Mouse (Mus musculus): ENCODE results near the gene Haus8. TPM values are rescaled to one million over a fixed set of nuclear protein-coding genes. Genes with fewer than 3 reads are reported as not detected.
"Not testable (repeated sequence)": the region's sequence is repeated elsewhere in the genome, so short reads cannot be mapped to it uniquely, and the experiment has no call there.

The Haus8 gene
- polyA plus RNA-seq, 1 experiment from 2014 or later = 67.9 TPM

DNA sequence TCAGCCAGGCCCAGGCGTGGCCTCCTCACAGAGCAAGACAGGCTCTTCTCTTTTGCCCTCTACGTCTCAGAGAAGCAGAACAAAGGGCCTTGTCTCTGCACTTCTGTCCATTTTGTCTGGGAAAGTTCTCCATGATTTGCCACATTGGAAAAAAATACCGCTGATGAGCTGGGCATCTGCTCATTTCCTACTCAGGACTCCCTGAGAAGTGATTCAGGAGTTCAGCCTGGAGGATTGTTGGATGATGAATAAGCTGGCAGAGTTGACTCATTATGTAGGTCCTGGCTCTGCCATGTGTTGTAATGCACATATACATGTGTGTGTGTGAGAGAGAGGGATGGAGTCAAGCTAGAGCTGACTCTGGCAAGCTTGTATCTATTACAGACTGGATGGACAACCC, 3.4 kb upstream of the Haus8 start:
- no peak overlapping the region for H3K9ac ChIP-seq (ENCODE audit: low read depth, low read length)
- H3K4me1 ChIP-seq (ENCODE audit: control insufficient read depth, insufficient read depth, low read length) = peaks cover 18% of the 10 kb centered on the region
- H3K36me3 ChIP-seq (ENCODE audit: control insufficient read depth, insufficient read depth, low read length) = peaks cover 2% of the 10 kb centered on the region; the same call in 1 of the 2 replicates
- H3K4me3 ChIP-seq (ENCODE audit: low read depth, low read length) = no peak overlapping the region
- H3K4me2 ChIP-seq (ENCODE audit: low read length) = no peak overlapping the region
- H3K27me3 ChIP-seq (ENCODE audit: control insufficient read depth, insufficient read depth, low read depth, low read length) = no peaks in the 10 kb centered on the region
- no peak overlapping the region for H3K27ac ChIP-seq (ENCODE audit: low read length)
- 92% methylated on average over 3 of the region's 3 CpGs for WGBS
- no peak for ATAC-seq
- H3K9me3 ChIP-seq (replicated peaks; ENCODE audit: control insufficient read depth, low read length, poor library complexity, severe bottlenecking) = no peaks in the 10 kb centered on the region

DNA sequence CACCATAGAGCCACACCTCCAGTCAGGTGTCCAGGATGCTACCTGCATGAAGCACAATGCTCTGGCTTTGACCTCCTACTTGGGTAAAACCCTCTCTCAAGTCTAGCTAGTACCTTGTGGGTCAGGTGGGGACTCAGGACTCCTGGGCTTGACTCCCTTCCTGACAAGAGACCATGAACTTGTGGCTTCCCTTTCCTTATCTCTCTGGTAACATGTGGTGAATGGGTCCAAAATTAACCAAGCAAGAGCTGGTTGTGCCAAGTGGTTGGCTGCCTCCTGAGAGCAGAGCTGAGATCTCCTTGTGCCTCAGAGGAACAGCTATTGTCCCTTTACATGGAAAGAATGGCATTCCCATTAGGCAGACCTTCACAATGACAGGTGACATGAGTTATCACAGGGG, 1.7 kb upstream of the Haus8 start:
- no peak overlapping the region for H3K27ac ChIP-seq (ENCODE audit: low read length)
- H3K27me3 ChIP-seq (ENCODE audit: control insufficient read depth, insufficient read depth, low read depth, low read length) = no peaks in the 10 kb centered on the region
- peaks cover 2% of the 10 kb centered on the region; the same call in 1 of the 2 replicates for H3K36me3 ChIP-seq (ENCODE audit: control insufficient read depth, insufficient read depth, low read length)
- no peak overlapping the region for H3K4me2 ChIP-seq (ENCODE audit: low read length)
- H3K4me1 ChIP-seq (ENCODE audit: control insufficient read depth, insufficient read depth, low read length) = peaks cover 18% of the 10 kb centered on the region
- H3K9me3 ChIP-seq (replicated peaks; ENCODE audit: control insufficient read depth, low read length, poor library complexity, severe bottlenecking) = no peaks in the 10 kb centered on the region
- no peak overlapping the region for H3K9ac ChIP-seq (ENCODE audit: low read depth, low read length)
- H3K4me3 ChIP-seq (ENCODE audit: low read depth, low read length) = no peak overlapping the region
- no peak for ATAC-seq

DNA sequence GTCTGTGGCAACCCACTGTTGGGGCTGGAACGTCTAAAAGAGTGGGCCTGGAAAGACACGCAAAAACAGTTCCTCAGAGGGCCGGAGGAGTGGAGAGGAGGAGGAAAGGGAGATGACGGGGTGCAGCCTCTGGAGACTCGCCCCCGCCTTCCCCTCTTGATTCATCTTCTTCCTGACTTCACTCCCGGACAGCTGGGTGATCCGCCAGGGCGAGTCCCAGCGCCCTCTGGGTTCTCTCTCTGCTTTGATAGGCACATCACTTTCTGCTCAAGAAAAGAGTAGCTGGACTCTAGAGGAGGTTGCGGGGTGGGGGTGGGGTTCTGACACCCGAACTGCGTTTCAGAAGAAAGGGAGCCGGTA, 397 bp upstream of the Haus8 start:
- Histone ChIP-seq H3K4me2 (ENCODE audit: low read length) (peak overlapping the region; percentile 91), H3K36me3 (ENCODE audit: control insufficient read depth, insufficient read depth, low read length) (peaks cover 2% of the 10 kb centered on the region; the same call in 1 of the 2 replicates), H3K9ac (ENCODE audit: low read depth, low read length) (peak overlapping the region; percentile 84), H3K4me1 (ENCODE audit: control insufficient read depth, insufficient read depth, low read length) (peaks cover 18% of the 10 kb centered on the region), H3K4me3 (ENCODE audit: low read depth, low read length) (peak overlapping the region; percentile 88), H3K27ac (ENCODE audit: low read length) (peak overlapping the region; percentile 76), H3K9me3 (replicated peaks; ENCODE audit: control insufficient read depth, low read length, poor library complexity, severe bottlenecking) (no peaks in the 10 kb centered on the region), H3K27me3 (ENCODE audit: control insufficient read depth, insufficient read depth, low read depth, low read length) (no peaks in the 10 kb centered on the region)
- under 1% methylated on average over 14 of the region's 14 CpGs for WGBS
- ATAC-seq = no peak; the same call in 1 of the 2 replicates

GRCm38 (mm10) chr8:71271630-71272029, 1.1 kb downstream of the Haus8 start:
- Histone ChIP-seq H3K27me3 (ENCODE audit: control insufficient read depth, insufficient read depth, low read depth, low read length) (no peaks in the 10 kb centered on the region), H3K4me3 (ENCODE audit: low read depth, low read length) (peak overlapping the region; percentile 88), H3K4me1 (ENCODE audit: control insufficient read depth, insufficient read depth, low read length) (peaks cover 18% of the 10 kb centered on the region), H3K4me2 (ENCODE audit: low read length) (peak overlapping the region; percentile 79), H3K9me3 (replicated peaks; ENCODE audit: control insufficient read depth, low read length, poor library complexity, severe bottlenecking) (no peaks in the 10 kb centered on the region), H3K9ac (ENCODE audit: low read depth, low read length) (peak overlapping the region; percentile 84), H3K36me3 (ENCODE audit: control insufficient read depth, insufficient read depth, low read length) (no peaks in the 10 kb centered on the region), H3K27ac (ENCODE audit: low read length) (peak overlapping the region; percentile 83)
- ATAC-seq = peak; percentile 8
- WGBS = 26% methylated on average over 5 of the region's 5 CpGs

- H3K4me2 ChIP-seq (ENCODE audit: low read length); H3K36me3 ChIP-seq (ENCODE audit: control insufficient read depth, insufficient read depth, low read length); ATAC-seq; H3K4me1 ChIP-seq (ENCODE audit: control insufficient read depth, insufficient read depth, low read length); H3K27me3 ChIP-seq (ENCODE audit: control insufficient read depth, insufficient read depth, low read depth, low read length); H3K9me3 ChIP-seq (replicated peaks; ENCODE audit: control insufficient read depth, low read length, poor library complexity, severe bottlenecking); H3K9ac ChIP-seq (ENCODE audit: low read depth, low read length); H3K27ac ChIP-seq (ENCODE audit: low read length); H3K4me3 ChIP-seq (ENCODE audit: low read depth, low read length): not testable (repeated sequence)
- 96% methylated on average over 5 of the region's 6 CpGs for WGBS
Measured at GRCm38 (mm10) chr8:71268286-71268685, 4.4 kb downstream of the Haus8 start.

GRCm38 (mm10) chr8:71267690-71268089, 5.0 kb downstream of the Haus8 start:
- Histone ChIP-seq H3K4me3 (ENCODE audit: low read depth, low read length) (no peak overlapping the region), H3K4me2 (ENCODE audit: low read length) (no peak overlapping the region), H3K36me3 (ENCODE audit: control insufficient read depth, insufficient read depth, low read length) (peaks cover 6% of the 10 kb centered on the region), H3K9ac (ENCODE audit: low read depth, low read length) (no peak overlapping the region), H3K4me1 (ENCODE audit: control insufficient read depth, insufficient read depth, low read length) (peaks cover 4% of the 10 kb centered on the region), H3K27me3 (ENCODE audit: control insufficient read depth, insufficient read depth, low read depth, low read length) (no peaks in the 10 kb centered on the region), H3K9me3 (replicated peaks; ENCODE audit: control insufficient read depth, low read length, poor library complexity, severe bottlenecking) (no peaks in the 10 kb centered on the region), H3K27ac (ENCODE audit: low read length) (no peak overlapping the region)
- WGBS = 94% methylated on average over 2 of the region's 2 CpGs
- no peak for ATAC-seq

GRCm38 (mm10) chr8:71261234-71261633, 11.5 kb downstream of the Haus8 start:
- Histone ChIP-seq H3K9me3 (replicated peaks; ENCODE audit: control insufficient read depth, low read length, poor library complexity, severe bottlenecking) (no peaks in the 10 kb centered on the region), H3K36me3 (ENCODE audit: control insufficient read depth, insufficient read depth, low read length) (peaks cover 18% of the 10 kb centered on the region)
- ATAC-seq = no peak

GRCm38 (mm10) chr8:71256545-71257232, 16.0 kb downstream of the Haus8 start:
- ATAC-seq = no peak
- WGBS = 95% methylated on average over 3 of the region's 3 CpGs
- H3K27me3 ChIP-seq (ENCODE audit: control insufficient read depth, insufficient read depth, low read depth, low read length) = no peaks in the 10 kb centered on the region
- no peak overlapping the region for H3K4me2 ChIP-seq (ENCODE audit: low read length)
- no peaks in the 10 kb centered on the region for H3K4me1 ChIP-seq (ENCODE audit: control insufficient read depth, insufficient read depth, low read length)
- H3K4me3 ChIP-seq (ENCODE audit: low read depth, low read length) = no peak overlapping the region
- H3K9ac ChIP-seq (ENCODE audit: low read depth, low read length) = no peak overlapping the region
- no peak overlapping the region for H3K27ac ChIP-seq (ENCODE audit: low read length)
- no peaks in the 10 kb centered on the region for H3K9me3 ChIP-seq (replicated peaks; ENCODE audit: control insufficient read depth, low read length, poor library complexity, severe bottlenecking)
- peaks cover 25% of the 10 kb centered on the region for H3K36me3 ChIP-seq (ENCODE audit: control insufficient read depth, insufficient read depth, low read length)

More at GRCm38 (mm10) chr8:71261234-71261633, 11.5 kb downstream of the Haus8 start:
- no peak overlapping the region for H3K4me2 ChIP-seq (ENCODE audit: low read length)
- H3K4me3 ChIP-seq (ENCODE audit: low read depth, low read length) = no peak overlapping the region
- H3K27ac ChIP-seq (ENCODE audit: low read length) = no peak overlapping the region
- H3K9ac ChIP-seq (ENCODE audit: low read depth, low read length) = no peak overlapping the region
- no peaks in the 10 kb centered on the region for H3K4me1 ChIP-seq (ENCODE audit: control insufficient read depth, insufficient read depth, low read length)
- H3K27me3 ChIP-seq (ENCODE audit: control insufficient read depth, insufficient read depth, low read depth, low read length) = no peaks in the 10 kb centered on the region

DNA sequence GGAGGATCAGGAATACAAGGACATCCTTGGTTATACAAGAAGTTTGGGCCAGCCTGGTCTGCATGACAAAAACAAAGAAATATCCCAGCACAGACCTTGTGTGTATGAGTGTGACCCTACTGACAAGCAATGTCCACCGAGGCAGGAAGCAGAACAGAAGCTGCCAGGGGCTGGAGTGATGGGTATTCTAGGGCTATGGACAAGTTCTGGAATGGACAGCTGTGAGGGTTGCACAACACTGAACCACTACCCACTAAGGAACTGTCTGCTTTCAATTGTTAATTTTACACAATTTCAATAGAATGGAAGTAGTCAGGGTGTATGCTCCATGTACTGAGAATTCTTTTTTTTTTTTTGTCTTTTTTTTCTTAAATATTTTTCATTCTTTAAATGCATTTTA, 24.5 kb downstream of the Haus8 start:
- Histone ChIP-seq H3K4me1 (ENCODE audit: control insufficient read depth, insufficient read depth, low read length) (no peaks in the 10 kb centered on the region), H3K27ac (ENCODE audit: low read length) (no peak overlapping the region), H3K9ac (ENCODE audit: low read depth, low read length) (no peak overlapping the region), H3K4me2 (ENCODE audit: low read length) (no peak overlapping the region), H3K36me3 (ENCODE audit: control insufficient read depth, insufficient read depth, low read length) (peaks cover 7% of the 10 kb centered on the region), H3K27me3 (ENCODE audit: control insufficient read depth, insufficient read depth, low read depth, low read length) (no peaks in the 10 kb centered on the region), H3K4me3 (ENCODE audit: low read depth, low read length) (no peak overlapping the region), H3K9me3 (replicated peaks; ENCODE audit: control insufficient read depth, low read length, poor library complexity, severe bottlenecking) (no peaks in the 10 kb centered on the region)
- ATAC-seq = no peak
- 89% methylated on average over 1 of the region's 1 CpGs for WGBS

All from midbrain, embryonic 16.5 days (tissue).